Mouse (Mus musculus) forebrain, embryonic 12.5 days (tissue): ENCODE measurements around the gene Traf3. TPM values are rescaled to one million over a fixed set of nuclear protein-coding genes. Genes with fewer than 3 reads are reported as not detected.

Experiments
- ATAC-seq: fragments of 200-750 bp; cut with Nextera tagmentation; 2 replicates; pipeline ENCODE4 v1.8.0; 2017; ENCODE audit warnings: moderate TSS enrichment; ENCODE audit not compliant: low FRiP score
- H3K27ac ChIP-seq: fragments of 300-500 bp; sonication (generic); 2 replicates; pipeline ENCODE4 v1.5.1; 2016; ENCODE audit warnings: mild to moderate bottlenecking
- H3K27me3 ChIP-seq: fragments of 300-500 bp; sonication (generic); 2 replicates; pipeline ENCODE4 v1.6.1; 2016; ENCODE audit warnings: mild to moderate bottlenecking
- H3K36me3 ChIP-seq: fragments of 300-500 bp; sonication (generic); replicated peaks from 2 replicates; pipeline ENCODE4 v1.6.1; 2016; ENCODE audit warnings: mild to moderate bottlenecking
- H3K4me1 ChIP-seq: fragments of 300-500 bp; sonication (generic); 2 replicates; pipeline ENCODE4 v1.6.1; 2016
- H3K4me2 ChIP-seq: fragments of 300-500 bp; sonication (generic); 2 replicates; pipeline ENCODE4 v1.6.1; 2016; ENCODE audit warnings: mild to moderate bottlenecking, moderate library complexity
- H3K4me3 ChIP-seq: fragments of 300-500 bp; sonication (generic); replicated peaks from 2 replicates; pipeline ENCODE4 v1.5.1; 2016; ENCODE audit warnings: mild to moderate bottlenecking
- H3K9ac ChIP-seq: fragments of 300-500 bp; sonication (generic); 2 replicates; pipeline ENCODE4 v1.6.1; 2016; ENCODE audit warnings: mild to moderate bottlenecking
- H3K9me3 ChIP-seq: fragments of 300-500 bp; sonication (generic); 2 replicates; pipeline ENCODE4 v1.6.1; 2016
- WGBS: fragments of 180-500 bp; shearing (Covaris S2); methylation state at CpG from one replicate; pipeline ENCODE4 v1.1.7; 2016; 5-methylcytosine and 5-hydroxymethylcytosine counted together
- polyA plus RNA-seq: library from polyadenylated mRNA; unstranded; fragments of >200 nt; fragmentation: Nextera tagmentation; extraction: Ambion mirVana; gene quantifications from 2 replicates; pipeline ENCODE4 v1.2.1, GENCODE M21; 2016

The Traf3 gene
- polyA plus RNA-seq, 1 experiment from 2014 or later: 25.5 TPM

GRCm38 (mm10) chr12:111225197-111225780 is 59.1 kb downstream of the Traf3 start:
- ATAC-seq: no peak
- 78% methylated on average over 10 of the region's 10 CpGs for WGBS
- H3K36me3 ChIP-seq: peaks cover 31% of the 10 kb centered on the region

GRCm38 (mm10) chr12:111227410-111227809 is 61.2 kb downstream of the Traf3 start:
- Histone ChIP-seq H3K27ac (no peak overlapping the region), H3K27me3 (no peaks in the 10 kb centered on the region), H3K4me1 (no peaks in the 10 kb centered on the region), H3K9ac (no peak overlapping the region), H3K4me2 (no peak overlapping the region), H3K36me3 (peaks cover 11% of the 10 kb centered on the region), H3K4me3 (no peak overlapping the region), H3K9me3 (no peaks in the 10 kb centered on the region)
- 81% methylated on average over 4 of the region's 4 CpGs for WGBS
- ATAC-seq: no peak

More at GRCm38 (mm10) chr12:111225197-111225780, 59.1 kb downstream of the Traf3 start:
- Histone ChIP-seq H3K4me3 (no peak overlapping the region), H3K4me1 (no peaks in the 10 kb centered on the region), H3K9ac (no peak overlapping the region), H3K4me2 (no peak overlapping the region), H3K27ac (no peak overlapping the region), H3K27me3 (no peaks in the 10 kb centered on the region), H3K9me3 (no peaks in the 10 kb centered on the region)

- no peak for ATAC-seq
- 95% methylated on average over 5 of the region's 5 CpGs for WGBS
- no peaks in the 10 kb centered on the region for H3K9me3 ChIP-seq
These were observed 62.3 kb downstream of the Traf3 start for GRCm38 (mm10) chr12:111228488-111228887.

GRCm38 (mm10) chr12:111230793-111231192 is 64.6 kb downstream of the Traf3 start:
- Histone ChIP-seq H3K4me2 (no peak overlapping the region), H3K27me3 (no peaks in the 10 kb centered on the region), H3K27ac (no peak overlapping the region), H3K36me3 (peaks cover 2% of the 10 kb centered on the region; the same call in 1 of the 2 replicates), H3K9me3 (no peaks in the 10 kb centered on the region), H3K9ac (no peak overlapping the region), H3K4me1 (no peaks in the 10 kb centered on the region), H3K4me3 (no peak overlapping the region)
- WGBS: 94% methylated on average over 2 of the region's 2 CpGs
- no peak for ATAC-seq

More at GRCm38 (mm10) chr12:111228488-111228887, 62.3 kb downstream of the Traf3 start:
- Histone ChIP-seq H3K27ac (no peak overlapping the region), H3K27me3 (no peaks in the 10 kb centered on the region), H3K36me3 (peaks cover 5% of the 10 kb centered on the region; the same call in 1 of the 2 replicates), H3K9ac (no peak overlapping the region), H3K4me3 (no peak overlapping the region), H3K4me2 (no peak overlapping the region), H3K4me1 (no peaks in the 10 kb centered on the region)

GRCm38 (mm10) chr12:111233798-111234197 is 67.6 kb downstream of the Traf3 start:
- no peak for ATAC-seq
- no peaks in the 10 kb centered on the region for H3K4me1 ChIP-seq
- no peak overlapping the region for H3K4me3 ChIP-seq
- no peaks in the 10 kb centered on the region for H3K9me3 ChIP-seq
- H3K36me3 ChIP-seq: peaks cover 15% of the 10 kb centered on the region
- H3K9ac ChIP-seq: no peak overlapping the region
- no peaks in the 10 kb centered on the region for H3K27me3 ChIP-seq
- H3K27ac ChIP-seq: no peak overlapping the region
- H3K4me2 ChIP-seq: no peak overlapping the region
- WGBS: 94% methylated on average over 4 of the region's 4 CpGs

- Histone ChIP-seq H3K4me1 (no peaks in the 10 kb centered on the region), H3K9ac (no peak overlapping the region), H3K27me3 (no peaks in the 10 kb centered on the region), H3K36me3 (peaks cover 19% of the 10 kb centered on the region), H3K4me2 (no peak overlapping the region), H3K4me3 (no peak overlapping the region), H3K9me3 (no peaks in the 10 kb centered on the region), H3K27ac (no peak overlapping the region)
- WGBS: 84% methylated on average over 9 of the region's 9 CpGs
- ATAC-seq: no peak
These were observed 68.2 kb downstream of the Traf3 start for GRCm38 (mm10) chr12:111234383-111234782.

- Histone ChIP-seq H3K27me3 (no peaks in the 10 kb centered on the region), H3K4me1 (no peaks in the 10 kb centered on the region), H3K9ac (no peak overlapping the region), H3K27ac (no peak overlapping the region), H3K36me3 (peaks cover 23% of the 10 kb centered on the region), H3K4me2 (no peak overlapping the region), H3K9me3 (no peaks in the 10 kb centered on the region), H3K4me3 (no peak overlapping the region)
- 92% methylated on average over 6 of the region's 6 CpGs for WGBS
- ATAC-seq: no peak
These were observed 69.5 kb downstream of the Traf3 start for GRCm38 (mm10) chr12:111235631-111236030.

- WGBS: 93% methylated on average over 16 of the region's 16 CpGs
- Histone ChIP-seq H3K9me3 (no peaks in the 10 kb centered on the region), H3K27ac (no peak overlapping the region), H3K9ac (no peak overlapping the region), H3K27me3 (no peaks in the 10 kb centered on the region), H3K4me1 (no peaks in the 10 kb centered on the region), H3K4me3 (no peak overlapping the region), H3K4me2 (no peak overlapping the region), H3K36me3 (peaks cover 24% of the 10 kb centered on the region)
- ATAC-seq: no peak
These were observed 71.5 kb downstream of the Traf3 start for GRCm38 (mm10) chr12:111237611-111238188.

- H3K4me2 ChIP-seq: no peak overlapping the region
- peaks cover 30% of the 10 kb centered on the region for H3K36me3 ChIP-seq
- no peak overlapping the region for H3K4me3 ChIP-seq
- WGBS: 91% methylated on average over 5 of the region's 5 CpGs
- no peaks in the 10 kb centered on the region for H3K9me3 ChIP-seq
- no peaks in the 10 kb centered on the region for H3K27me3 ChIP-seq
- no peaks in the 10 kb centered on the region for H3K4me1 ChIP-seq
- ATAC-seq: no peak
- no peak overlapping the region for H3K27ac ChIP-seq
- H3K9ac ChIP-seq: no peak overlapping the region
These were observed 72.2 kb downstream of the Traf3 start for GRCm38 (mm10) chr12:111238345-111238744.

- Histone ChIP-seq H3K36me3 (peaks cover 34% of the 10 kb centered on the region), H3K4me2 (no peak overlapping the region), H3K9ac (no peak overlapping the region), H3K27ac (no peak overlapping the region), H3K4me1 (no peaks in the 10 kb centered on the region), H3K27me3 (no peaks in the 10 kb centered on the region), H3K4me3 (no peak overlapping the region), H3K9me3 (no peaks in the 10 kb centered on the region)
- WGBS: 54% methylated on average over 4 of the region's 4 CpGs
- ATAC-seq: no peak
These were observed 72.6 kb downstream of the Traf3 start for GRCm38 (mm10) chr12:111238778-111239177.

- WGBS: 92% methylated on average over 10 of the region's 10 CpGs
- Histone ChIP-seq H3K4me3 (no peak overlapping the region), H3K4me1 (no peaks in the 10 kb centered on the region), H3K27me3 (no peaks in the 10 kb centered on the region), H3K36me3 (peaks cover 44% of the 10 kb centered on the region), H3K9ac (no peak overlapping the region), H3K4me2 (no peak overlapping the region), H3K27ac (no peak overlapping the region), H3K9me3 (no peaks in the 10 kb centered on the region)
- ATAC-seq: no peak
These were observed 73.8 kb downstream of the Traf3 start for GRCm38 (mm10) chr12:111239930-111240329.

GRCm38 (mm10) chr12:111241916-111242315 is 75.7 kb downstream of the Traf3 start:
- no peak for ATAC-seq
- H3K36me3 ChIP-seq: peaks cover 51% of the 10 kb centered on the region
- H3K9ac ChIP-seq: no peak overlapping the region
- no peak overlapping the region for H3K27ac ChIP-seq
- H3K9me3 ChIP-seq: no peaks in the 10 kb centered on the region
- H3K4me3 ChIP-seq: no peak overlapping the region
- no peak overlapping the region for H3K4me2 ChIP-seq
- no peaks in the 10 kb centered on the region for H3K27me3 ChIP-seq
- no peaks in the 10 kb centered on the region for H3K4me1 ChIP-seq
- 93% methylated on average over 6 of the region's 6 CpGs for WGBS

GRCm38 (mm10) chr12:111242346-111242745 is 76.2 kb downstream of the Traf3 start:
- H3K9me3 ChIP-seq: no peaks in the 10 kb centered on the region
- ATAC-seq: no peak
- no peak overlapping the region for H3K4me3 ChIP-seq
- WGBS: 90% methylated on average over 5 of the region's 5 CpGs
- H3K9ac ChIP-seq: no peak overlapping the region
- no peaks in the 10 kb centered on the region for H3K27me3 ChIP-seq
- H3K4me1 ChIP-seq: no peaks in the 10 kb centered on the region
- H3K4me2 ChIP-seq: no peak overlapping the region
- peaks cover 55% of the 10 kb centered on the region for H3K36me3 ChIP-seq
- H3K27ac ChIP-seq: no peak overlapping the region
